Comparison of ENCODE assay signal across 17 mouse cellular contexts in the genomic region with DNA sequence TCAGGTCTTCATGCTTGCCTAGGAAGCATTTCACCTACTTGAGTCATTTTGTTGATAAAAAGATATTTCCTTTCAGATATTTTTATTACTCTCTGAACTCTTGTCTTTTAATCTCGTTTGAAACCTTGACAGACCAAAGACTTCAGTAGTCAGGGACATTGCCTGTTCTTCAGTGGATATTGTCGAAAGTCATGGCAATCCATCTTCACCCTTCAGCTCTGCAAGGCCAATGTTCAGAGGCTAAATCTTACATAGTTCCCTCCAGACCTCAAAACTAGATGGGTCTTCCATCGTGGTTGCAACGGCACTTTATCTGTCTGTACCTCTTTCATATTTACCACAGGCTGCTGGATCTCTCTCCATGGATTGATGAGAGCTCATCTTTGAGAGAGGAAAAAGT.
"Had no signal": no experiment of that assay in that cellular context is flagged by ENCODE, and none has a peak within 500 bp of the region (broad histone marks: within the 10 kb centered on the region; RNA-seq: fewer than 3 reads in every experiment).

No protein-coding gene starts in this region.

- H3K36me3 ChIP-seq: lung, embryonic 15.5 days; midbrain, embryonic 12.5 days; neural tube, embryonic 12.5 days; stomach, embryonic 15.5 days had no signal

- H3K9ac ChIP-seq: liver, postnatal 0 days; lung, embryonic 15.5 days; midbrain, embryonic 12.5 days; neural tube, embryonic 12.5 days; stomach, embryonic 15.5 days had no signal

- H3K27ac ChIP-seq: lung, embryonic 15.5 days; macrophage; midbrain, embryonic 12.5 days; neural tube, embryonic 12.5 days; stomach, embryonic 15.5 days; stomach, postnatal 0 days had no signal

- H3K27me3 ChIP-seq: lung, embryonic 15.5 days; megakaryocyte, embryonic 14.5 days; midbrain, embryonic 12.5 days; neural tube, embryonic 12.5 days; stomach, embryonic 15.5 days had no signal

- H3K9me3 ChIP-seq: lung, embryonic 15.5 days; midbrain, embryonic 12.5 days; neural tube, embryonic 12.5 days; stomach, embryonic 15.5 days had no signal

- DNase-seq: liver, postnatal 0 days; lung, adult 2 months; lung, postnatal 14 days; lung, postnatal 36 days; midbrain, embryonic 14.5 days; right cerebral cortex, postnatal 14 days; thymus, adult 2 months; thymus, postnatal 25 days; thymus, postnatal 4 days had no signal

- H3K4me3 ChIP-seq: lung, embryonic 15.5 days; megakaryocyte, embryonic 14.5 days; midbrain, embryonic 12.5 days; neural tube, embryonic 12.5 days; stomach, embryonic 15.5 days had no signal

- H3K4me1 ChIP-seq: megakaryocyte, embryonic 14.5 days; stomach, embryonic 15.5 days had no signal

- H3K4me2 ChIP-seq: lung, embryonic 15.5 days; midbrain, embryonic 12.5 days; neural tube, embryonic 12.5 days; stomach, embryonic 15.5 days had no signal

- ATAC-seq: liver, postnatal 0 days; lung, postnatal 0 days had no signal
